Mouse (Mus musculus) heart, postnatal 0 days (tissue): Measurements from ENCODE around the gene Slc35c1. TPM values are rescaled to one million over a fixed set of nuclear protein-coding genes. Genes with fewer than 3 reads are reported as not detected.

Experiments used
- ATAC-seq: fragments of 200-750 bp; cut with Nextera tagmentation; 2 replicates; pipeline ENCODE4 v1.8.0; 2017; ENCODE audit warnings: low read depth, moderate number of reproducible peaks, moderate library complexity; ENCODE audit not compliant: insufficient read depth
- DNase-seq: peaks from one replicate; pipeline ENCODE4 v3.0.0-alpha.2; 2016; ENCODE audit warnings: low spot score
- H3K27ac ChIP-seq: fragments of 300-500 bp; sonication (generic); 2 replicates; pipeline ENCODE4 v1.5.1; 2014; ENCODE audit warnings: low read depth, mild to moderate bottlenecking
- H3K27me3 ChIP-seq: fragments of 300-500 bp; sonication (generic); 2 replicates; pipeline ENCODE4 v1.6.1; 2014; ENCODE audit warnings: low read length, mixed read lengths; ENCODE audit not compliant: control insufficient read depth, insufficient read depth
- H3K36me3 ChIP-seq: fragments of 300-500 bp; sonication (generic); replicated peaks from 2 replicates; pipeline ENCODE4 v1.6.1; 2014; ENCODE audit warnings: low read length, mixed read lengths; ENCODE audit not compliant: control insufficient read depth, insufficient read depth
- H3K4me1 ChIP-seq: fragments of 300-500 bp; sonication (generic); 2 replicates; pipeline ENCODE4 v1.6.1; 2014; ENCODE audit warnings: antibody characterized with exemption; ENCODE audit not compliant: control insufficient read depth, insufficient read depth
- H3K4me2 ChIP-seq: fragments of 300-500 bp; sonication (generic); 2 replicates; pipeline ENCODE4 v1.6.1; 2014; ENCODE audit warnings: low read depth, mild to moderate bottlenecking, low read length, moderate library complexity
- H3K4me3 ChIP-seq: fragments of 300-500 bp; sonication (generic); 2 replicates; pipeline ENCODE4 v1.5.1; 2014; ENCODE audit warnings: low read depth, low read length
- H3K9ac ChIP-seq: fragments of 300-500 bp; sonication (generic); replicated peaks from 2 replicates; pipeline ENCODE4 v1.6.1; 2014; ENCODE audit warnings: low read depth, low read length, mixed read lengths
- H3K9me3 ChIP-seq: fragments of 300-500 bp; sonication (generic); replicated peaks from 2 replicates; pipeline ENCODE4 v1.6.1; 2016; ENCODE audit warnings: low read length; ENCODE audit not compliant: control insufficient read depth
- CTCF ChIP-seq: IDR thresholded peaks from 2 replicates; pipeline ENCODE4 v1.5.1; 2016; ENCODE audit warnings: antibody characterized with exemption, control low read depth, low read depth
- EP300 ChIP-seq: IDR thresholded peaks from 2 replicates; pipeline ENCODE4 v1.6.1; 2016; ENCODE audit warnings: antibody characterized with exemption, low read depth
- WGBS: fragments of 180-500 bp; shearing (Covaris S2); extraction: QIAGEN DNeasy Blood & Tissue Kit; methylation state at CpG from one replicate; pipeline ENCODE4 v1.1.7; 2014; 5-methylcytosine and 5-hydroxymethylcytosine counted together
- polyA plus RNA-seq: library from polyadenylated mRNA; unstranded; fragments of >200 nt; fragmentation: Nextera tagmentation; extraction: Ambion mirVana; gene quantifications from 2 replicates; pipeline ENCODE4 v1.2.1, GENCODE M21; 2015
- total RNA-seq: library from RNA; depleted of rRNA; stranded (reverse); fragments of >200 nt; gene quantifications from 2 replicates; pipeline ENCODE4 v1.2.3, GENCODE M21; 2014; ENCODE audit warnings: low replicate concordance; rRNA removed

The Slc35c1 gene
- total and polyA plus RNA-seq, 2 experiments from 2014 or later, result 4.6 to 5.0 TPM

DNA sequence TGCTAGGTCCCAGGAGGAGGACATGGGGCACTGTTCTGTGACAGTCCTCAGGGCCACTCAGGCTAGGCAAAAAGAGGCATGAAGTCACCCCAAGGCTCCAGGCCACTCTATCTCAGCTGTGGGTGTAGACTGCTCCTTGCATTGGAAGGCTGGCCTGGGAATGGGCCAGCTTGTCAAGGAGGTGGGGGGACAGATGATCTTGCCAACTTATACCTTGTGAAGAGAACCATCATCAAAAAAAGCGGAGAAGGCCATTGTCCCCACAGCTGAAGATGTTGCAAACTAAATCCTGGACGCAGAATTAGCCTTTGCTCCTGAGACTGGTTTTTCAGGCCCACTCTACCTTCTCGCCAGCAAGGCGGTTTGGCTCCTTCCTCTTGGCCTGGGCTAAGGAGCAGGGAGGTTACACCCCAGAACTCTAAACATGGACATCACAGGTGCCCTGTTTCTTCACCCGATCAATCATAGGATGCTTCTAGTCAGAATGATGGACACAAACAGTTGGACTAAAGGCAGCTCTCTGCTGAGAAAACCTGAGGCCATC lies 56.5 kb downstream of the Slc35c1 start:
- Histone ChIP-seq H3K36me3 (peaks cover 46% of the 10 kb centered on the region), H3K27me3 (peaks cover 9% of the 10 kb centered on the region), H3K9me3 (no peaks in the 10 kb centered on the region), H3K27ac (no peak overlapping the region), H3K4me2 (no peak overlapping the region), H3K4me1 (no peaks in the 10 kb centered on the region), H3K4me3 (no peak overlapping the region), H3K9ac (no peak overlapping the region)
- TF ChIP-seq EP300 (no peak), CTCF (no peak)
- ATAC-seq (no peak), DNase-seq (no peak)
- WGBS, result 92% methylated on average over 5 of the region's 5 CpGs

Other genes with a start within 250 kb of the Slc35c1 start
- 14.1 and 28.5 TPM in 2 replicates for gene Pex16, start 85.9 kb downstream of the Slc35c1 start, total RNA-seq
- gene Pex16, start 85.9 kb downstream of the Slc35c1 start, polyA plus RNA-seq, result 27.5 and 27.7 TPM in 2 replicates
- gene Large2, start 85.7 kb downstream of the Slc35c1 start, total RNA-seq, result not detected in 2 replicates
- gene Large2, start 85.7 kb downstream of the Slc35c1 start, polyA plus RNA-seq, result 0.25 and 0.47 TPM in 2 replicates
- gene 1700029I15Rik, start 78.0 kb downstream of the Slc35c1 start, total RNA-seq, result 2.8 and 4.6 TPM in 2 replicates
- 0.56 and 0.87 TPM in 2 replicates for gene 1700029I15Rik, start 78.0 kb downstream of the Slc35c1 start, polyA plus RNA-seq
- gene Mapk8ip1, start 59.3 kb downstream of the Slc35c1 start, total RNA-seq, result 5.6 and 8.4 TPM in 2 replicates
- gene Mapk8ip1, start 59.3 kb downstream of the Slc35c1 start, polyA plus RNA-seq, result 2.7 and 3.1 TPM in 2 replicates
- gene Cry2, start 26.5 kb downstream of the Slc35c1 start, total RNA-seq, result 9.5 and 15.3 TPM in 2 replicates
- gene Cry2, start 26.5 kb downstream of the Slc35c1 start, polyA plus RNA-seq, result 14.0 and 17.3 TPM in 2 replicates
- gene Chst1, start 139.2 kb upstream of the Slc35c1 start, total RNA-seq, result 1.5 and 2.3 TPM in 2 replicates
- gene Chst1, start 139.2 kb upstream of the Slc35c1 start, polyA plus RNA-seq, result 1.5 and 1.7 TPM in 2 replicates